Comparison of ENCODE assay signal across 8 mouse cellular contexts in the genomic region with DNA sequence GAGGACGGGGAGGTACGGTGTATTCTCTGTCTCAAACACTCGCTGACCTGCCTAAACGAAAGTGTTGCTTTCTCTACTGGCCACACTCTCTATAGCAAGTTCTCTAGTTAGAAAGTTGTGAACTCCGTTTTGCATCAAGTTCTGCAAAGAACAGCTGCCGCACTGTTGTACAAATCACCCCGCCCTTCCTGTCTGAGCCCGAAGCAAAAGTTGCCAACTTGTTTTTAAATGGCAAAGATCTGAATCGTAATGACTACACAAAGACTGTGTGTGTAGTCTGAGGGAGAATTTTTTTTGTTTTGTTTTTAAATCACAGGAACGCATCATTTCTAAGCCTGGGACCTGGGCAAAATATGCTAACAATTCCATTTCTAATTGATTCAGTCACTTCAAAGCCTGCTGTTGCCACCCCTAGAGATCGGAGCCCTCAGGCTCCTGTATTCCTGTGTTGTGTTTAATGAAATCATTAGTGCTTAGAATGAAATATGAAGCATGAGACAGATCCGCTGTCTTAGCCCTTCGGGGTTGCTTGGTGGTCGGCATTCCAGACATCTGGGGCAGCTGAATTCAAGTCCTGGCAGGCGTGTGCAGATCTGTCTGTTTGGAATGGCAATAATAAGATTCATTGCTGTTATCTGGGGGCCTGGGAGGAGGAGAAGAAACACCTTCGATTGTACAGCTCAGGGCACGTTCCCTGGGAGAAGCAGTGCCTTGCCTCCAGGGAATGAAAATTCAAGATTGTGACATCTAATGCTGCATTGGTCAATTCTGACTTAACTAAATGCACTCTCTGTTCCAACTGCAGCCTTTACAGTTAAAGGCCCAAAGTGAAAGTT. TPM values are rescaled to one million over a fixed set of nuclear protein-coding genes. Genes with fewer than 3 reads are reported as not detected.
A peak's percentile ranks its signal among the peaks of the same experiment; 100 is the strongest.
DNase-seq lines count a peak whose midpoint lies in the region; ATAC-seq and TF ChIP-seq lines count a peak whose summit lies in the region.

No protein-coding gene starts in this region.

- H3K27ac ChIP-seq in intestine, embryonic 14.5 days (ENCODE audit: low read depth) = peak overlapping the region; percentile 34
- no peak overlapping the region for H3K27ac ChIP-seq in intestine, embryonic 15.5 days
- peak overlapping the region; percentile 1 for H3K27ac ChIP-seq in cortical plate, adult 2 months (ENCODE audit: insufficient read depth, low read length)
- 0 out of 2 replicates have a peak overlapping the region, but pooled peaks have one; percentile 29 for H3K27ac ChIP-seq in intestine, embryonic 16.5 days (ENCODE audit: low read length)
- H3K27ac ChIP-seq in neural tube, embryonic 12.5 days = no peak overlapping the region

- DNase-seq in intestine, embryonic 14.5 days (ENCODE audit: low spot score) = no peak
- no peak for DNase-seq in thymus, postnatal 0 days (ENCODE audit: low spot score)
- DNase-seq in cerebellum, postnatal 14 days = no peak
- DNase-seq in retina, embryonic 14.5 days (ENCODE audit: low spot score) = no peak

- H3K27me3 ChIP-seq in intestine, embryonic 14.5 days (replicated peaks; ENCODE audit: control insufficient read depth, insufficient read depth, low read length) = no peaks in the 10 kb centered on the region
- H3K27me3 ChIP-seq in intestine, embryonic 15.5 days (replicated peaks) = no peaks in the 10 kb centered on the region
- no peaks in the 10 kb centered on the region for H3K27me3 ChIP-seq in intestine, embryonic 16.5 days (replicated peaks; ENCODE audit: control insufficient read depth, insufficient read depth, low read length)
- no peaks in the 10 kb centered on the region for H3K27me3 ChIP-seq in neural tube, embryonic 12.5 days (replicated peaks)

- no peak for TF ChIP-seq CTCF in cortical plate, adult 2 months (IDR thresholded peaks at IDR 0.05; ENCODE audit: extremely low read depth, insufficient read depth, low read length)

- H3K4me3 ChIP-seq in intestine, embryonic 14.5 days (ENCODE audit: low read depth, low read length) = no peak overlapping the region
- H3K4me3 ChIP-seq in intestine, embryonic 15.5 days (replicated peaks) = no peak overlapping the region
- H3K4me3 ChIP-seq in cortical plate, adult 2 months (ENCODE audit: insufficient read depth, low read length) = peak overlapping the region; percentile 13
- H3K4me3 ChIP-seq in intestine, embryonic 16.5 days (ENCODE audit: low read length) = no peak overlapping the region
- H3K4me3 ChIP-seq in neural tube, embryonic 12.5 days = no peak overlapping the region

- 47% methylated on average over 17 of the region's 17 CpGs for WGBS in intestine, embryonic 14.5 days
- 49% methylated on average over 17 of the region's 17 CpGs for WGBS in intestine, embryonic 15.5 days
- WGBS in intestine, embryonic 16.5 days = 45% methylated on average over 17 of the region's 17 CpGs
- 48% methylated on average over 17 of the region's 17 CpGs for WGBS in neural tube, embryonic 12.5 days

- no peak overlapping the region for H3K9ac ChIP-seq in intestine, embryonic 14.5 days (ENCODE audit: low read length)
- no peak overlapping the region for H3K9ac ChIP-seq in intestine, embryonic 15.5 days
- H3K9ac ChIP-seq in intestine, embryonic 16.5 days (ENCODE audit: low read depth, low read length) = no peak overlapping the region
- H3K9ac ChIP-seq in neural tube, embryonic 12.5 days = no peak overlapping the region

- H3K9me3 ChIP-seq in intestine, embryonic 14.5 days (ENCODE audit: control insufficient read depth, low read length) = no peaks in the 10 kb centered on the region
- H3K9me3 ChIP-seq in intestine, embryonic 15.5 days = no peaks in the 10 kb centered on the region
- H3K9me3 ChIP-seq in intestine, embryonic 16.5 days (ENCODE audit: control insufficient read depth, low read length) = 0 out of 2 replicates have a peak, but pooled peaks cover 5% of the 10 kb centered on the region
- peaks cover 2% of the 10 kb centered on the region; the same call in 1 of the 2 replicates for H3K9me3 ChIP-seq in neural tube, embryonic 12.5 days

- H3K4me1 ChIP-seq in intestine, embryonic 14.5 days (replicated peaks; ENCODE audit: control insufficient read depth, insufficient read depth, low read length) = no peaks in the 10 kb centered on the region
- H3K4me1 ChIP-seq in intestine, embryonic 15.5 days (replicated peaks) = no peaks in the 10 kb centered on the region; the same call in 1 of the 2 replicates
- no peaks in the 10 kb centered on the region for H3K4me1 ChIP-seq in cortical plate, adult 2 months (ENCODE audit: control insufficient read depth, insufficient read depth, low read length)
- H3K4me1 ChIP-seq in intestine, embryonic 16.5 days (ENCODE audit: control insufficient read depth, insufficient read depth, low read length) = peaks cover 3% of the 10 kb centered on the region; the same call in 1 of the 2 replicates
- H3K4me1 ChIP-seq in neural tube, embryonic 12.5 days = no peaks in the 10 kb centered on the region

- H3K36me3 ChIP-seq in intestine, embryonic 14.5 days (ENCODE audit: control insufficient read depth, insufficient read depth, low read length) = peaks cover 10% of the 10 kb centered on the region
- H3K36me3 ChIP-seq in intestine, embryonic 15.5 days = peaks cover 2% of the 10 kb centered on the region
- peaks cover 5% of the 10 kb centered on the region for H3K36me3 ChIP-seq in intestine, embryonic 16.5 days (ENCODE audit: control insufficient read depth, insufficient read depth, low read length)
- peaks cover 42% of the 10 kb centered on the region for H3K36me3 ChIP-seq in neural tube, embryonic 12.5 days

- H3K4me2 ChIP-seq in intestine, embryonic 14.5 days (ENCODE audit: low read length) = 0 out of 2 replicates have a peak overlapping the region, but pooled peaks have one; percentile 7
- no peak overlapping the region; the same call in 1 of the 2 replicates for H3K4me2 ChIP-seq in intestine, embryonic 15.5 days (replicated peaks)
- H3K4me2 ChIP-seq in intestine, embryonic 16.5 days (ENCODE audit: low read depth, low read length) = peak overlapping the region; percentile 4; the same call in 1 of the 2 replicates
- peak overlapping the region; percentile 12; the same call in 1 of the 2 replicates for H3K4me2 ChIP-seq in neural tube, embryonic 12.5 days (replicated peaks)

- no peak for TF ChIP-seq POLR2A in cortical plate, adult 2 months (IDR thresholded peaks at IDR 0.05; ENCODE audit: extremely low read depth, insufficient read depth, low read length)

- no peak for ATAC-seq in intestine, embryonic 14.5 days (replicated peaks; ENCODE audit: low FRiP score, low TSS enrichment, low read depth)
- no peak for ATAC-seq in intestine, embryonic 15.5 days
- no peak for ATAC-seq in intestine, embryonic 16.5 days
- peak; percentile 81 for ATAC-seq in neural tube, embryonic 12.5 days (ENCODE audit: low FRiP score, low read depth)

RNA-seq across cellular contexts. Expression of a gene that starts 59.8 kb away (rescaled TPM):
- not detected in 2 replicates for polyA plus RNA-seq in intestine, embryonic 14.5 days (2014; fragmentation: Nextera tagmentation; extraction: Ambion mirVana)
- polyA plus RNA-seq in intestine, embryonic 15.5 days (2015; fragmentation: Nextera tagmentation; extraction: Ambion mirVana) = not detected in 2 replicates
- 0.66 and 1.6 TPM in 2 replicates for polyA plus RNA-seq in cortical plate, adult 2 months (2012; rRNA removed)
- not detected in 2 replicates for polyA plus RNA-seq in intestine, embryonic 16.5 days (2015; fragmentation: Nextera tagmentation; extraction: Ambion mirVana)
- polyA plus RNA-seq in neural tube, embryonic 12.5 days (2016; fragmentation: Nextera tagmentation; extraction: Ambion mirVana) = not detected in 2 replicates
- polyA plus RNA-seq in thymus, postnatal 0 days (2015; fragmentation: Nextera tagmentation; extraction: Ambion mirVana) = not detected in 2 replicates

Comparison
In these comparisons a context has a peak if more than half of its experiments do, and no peak if none do; other contexts are left out.
1. H3K27ac ChIP-seq: peak in intestine, embryonic 14.5 days (single experiment), cortical plate, adult 2 months (single experiment) and intestine, embryonic 16.5 days (single experiment); none in intestine, embryonic 15.5 days (single experiment) and neural tube, embryonic 12.5 days (single experiment).